Mouse (Mus musculus) thymus, adult 2 months (tissue): ENCODE data around the gene Lman1l. TPM values are rescaled to one million over a fixed set of nuclear protein-coding genes. Genes with fewer than 3 reads are reported as not detected.

Source experiments
- DNase-seq: peaks from one replicate; pipeline ENCODE4 v3.0.0; 2021
- H3K27ac ChIP-seq: fragments of 200-500 bp; 2 replicates; pipeline ENCODE4 v1.5.1; 2012; ENCODE audit warnings: low read length, control low read depth; ENCODE audit not compliant: control insufficient read depth, insufficient read depth
- H3K27me3 ChIP-seq: fragments of 200-500 bp; 2 replicates; pipeline ENCODE4 v1.6.1; 2012; ENCODE audit warnings: mild to moderate bottlenecking, low read length, moderate library complexity, mixed read lengths; ENCODE audit not compliant: control insufficient read depth, insufficient read depth
- H3K36me3 ChIP-seq: fragments of 200-500 bp; 2 replicates; pipeline ENCODE4 v1.6.1; 2012; ENCODE audit warnings: mild to moderate bottlenecking, low read length, moderate library complexity; ENCODE audit not compliant: control insufficient read depth, insufficient read depth
- H3K4me1 ChIP-seq: fragments of 200-500 bp; replicated peaks from 2 replicates; pipeline ENCODE4 v1.6.1; 2012; ENCODE audit warnings: low read length; ENCODE audit not compliant: control insufficient read depth, insufficient read depth
- H3K4me3 ChIP-seq: fragments of 200-500 bp; 2 replicates; pipeline ENCODE4 v1.5.1; 2012; ENCODE audit warnings: mild to moderate bottlenecking, low read length, control low read depth, moderate library complexity; ENCODE audit not compliant: control insufficient read depth, insufficient read depth
- CTCF ChIP-seq: fragments of 200-500 bp; IDR thresholded peaks from 2 replicates; pipeline ENCODE4 v1.5.1; 2012; ENCODE audit warnings: mild to moderate bottlenecking, control low read depth, low read length, moderate library complexity, borderline replicate concordance; ENCODE audit not compliant: control insufficient read depth, poor library complexity, insufficient read depth; ENCODE audit errors: extremely low read depth
- POLR2A ChIP-seq: fragments of 200-500 bp; IDR thresholded peaks from 2 replicates; pipeline ENCODE4 v1.6.1; 2012; ENCODE audit warnings: mild to moderate bottlenecking, low read length, control low read depth, moderate library complexity; ENCODE audit not compliant: control insufficient read depth, poor library complexity, insufficient read depth; ENCODE audit errors: extremely low read depth
- WGBS: fragments of 180-500 bp; shearing (Covaris S2); methylation state at CpG from one replicate; pipeline ENCODE4 v1.1.7; 2018; 5-methylcytosine and 5-hydroxymethylcytosine counted together
- polyA plus RNA-seq: library from polyadenylated mRNA; depleted of rRNA; stranded (reverse); fragments of >200 nt; gene quantifications from 2 replicates; pipeline ENCODE4 v1.2.3, GENCODE M21; 2012

Lman1l gene
- polyA plus RNA-seq, 1 experiment = 0.20 TPM

DNA sequence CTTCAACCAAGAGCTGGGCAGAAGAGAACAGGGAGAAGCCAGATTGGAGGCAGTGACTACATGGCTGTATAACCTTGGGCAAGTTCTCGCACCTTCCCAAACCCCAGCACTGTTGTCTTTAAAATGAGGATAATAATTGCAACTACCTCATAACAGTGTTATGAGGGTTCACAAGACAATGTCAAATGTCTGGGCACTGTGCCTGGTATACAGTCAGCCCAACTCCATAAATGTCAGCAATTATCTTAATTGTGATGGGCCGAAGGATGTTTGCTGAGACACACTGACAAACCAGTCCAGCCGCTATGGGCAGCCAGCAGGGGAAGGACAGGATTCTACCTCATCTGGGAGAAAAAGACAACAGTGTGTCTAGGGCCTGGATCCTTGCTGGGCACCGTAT, 5.8 kb downstream of the Lman1l start:
- no peak overlapping the region for H3K4me3 ChIP-seq
- H3K27me3 ChIP-seq = no peaks in the 10 kb centered on the region
- TF ChIP-seq POLR2A (no peak), CTCF (no peak)
- H3K36me3 ChIP-seq = no peaks in the 10 kb centered on the region
- no peak overlapping the region for H3K27ac ChIP-seq
- no peak for DNase-seq
- WGBS = 90% methylated on average over 4 of the region's 4 CpGs
- peaks cover 7% of the 10 kb centered on the region for H3K4me1 ChIP-seq

DNA sequence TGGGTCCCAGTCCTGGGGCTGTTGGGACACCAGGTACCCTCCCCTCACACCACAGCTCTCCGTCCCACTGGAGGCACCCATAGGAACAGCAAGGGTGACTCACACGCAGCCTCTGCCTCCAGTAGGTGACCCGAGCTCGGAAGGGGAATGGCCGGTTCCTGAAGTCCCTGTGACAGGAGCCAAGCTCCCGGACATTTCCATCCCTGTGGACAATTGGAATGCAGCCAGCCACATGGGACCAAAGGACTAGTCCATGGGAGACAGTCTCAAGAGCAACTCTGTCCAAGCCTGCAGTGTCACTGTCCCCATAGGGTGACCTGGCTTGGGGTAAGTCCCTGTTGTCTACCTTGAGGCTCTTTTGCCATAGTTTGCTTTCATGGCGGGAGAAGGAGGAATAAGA, 6.6 kb downstream of the Lman1l start:
- 98% methylated on average over 7 of the region's 7 CpGs for WGBS
- TF ChIP-seq CTCF (no peak), POLR2A (no peak)
- H3K4me1 ChIP-seq = peaks cover 7% of the 10 kb centered on the region
- H3K27ac ChIP-seq = no peak overlapping the region
- H3K27me3 ChIP-seq = no peaks in the 10 kb centered on the region
- no peak overlapping the region for H3K4me3 ChIP-seq
- DNase-seq = no peak
- H3K36me3 ChIP-seq = no peaks in the 10 kb centered on the region

DNA sequence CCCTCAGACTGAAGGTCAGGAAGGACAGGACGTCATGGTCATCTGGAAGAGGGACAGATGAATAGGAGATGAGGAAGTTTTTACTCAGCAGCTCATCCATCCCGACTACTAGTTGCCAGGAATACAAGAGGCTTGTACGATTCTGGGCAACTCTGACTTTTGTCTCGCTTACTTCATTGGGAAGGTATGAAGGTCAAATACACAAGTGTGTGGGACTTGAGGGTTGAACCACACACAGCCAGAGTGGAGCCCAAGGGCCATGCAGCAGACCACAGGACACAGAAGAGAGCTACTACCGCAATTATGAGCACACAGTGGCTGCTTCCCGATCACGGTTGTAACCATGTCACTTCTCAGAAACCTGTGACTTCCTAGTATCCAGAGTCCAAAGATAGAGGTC, 8.0 kb downstream of the Lman1l start:
- peaks cover 4% of the 10 kb centered on the region; the same call in 1 of the 2 replicates for H3K4me1 ChIP-seq
- DNase-seq = no peak
- no peak overlapping the region for H3K27ac ChIP-seq
- no peak overlapping the region for H3K4me3 ChIP-seq
- H3K36me3 ChIP-seq = no peaks in the 10 kb centered on the region
- TF ChIP-seq POLR2A = no peak
- no peak for TF ChIP-seq CTCF
- 84% methylated on average over 7 of the region's 7 CpGs for WGBS
- no peaks in the 10 kb centered on the region for H3K27me3 ChIP-seq

DNA sequence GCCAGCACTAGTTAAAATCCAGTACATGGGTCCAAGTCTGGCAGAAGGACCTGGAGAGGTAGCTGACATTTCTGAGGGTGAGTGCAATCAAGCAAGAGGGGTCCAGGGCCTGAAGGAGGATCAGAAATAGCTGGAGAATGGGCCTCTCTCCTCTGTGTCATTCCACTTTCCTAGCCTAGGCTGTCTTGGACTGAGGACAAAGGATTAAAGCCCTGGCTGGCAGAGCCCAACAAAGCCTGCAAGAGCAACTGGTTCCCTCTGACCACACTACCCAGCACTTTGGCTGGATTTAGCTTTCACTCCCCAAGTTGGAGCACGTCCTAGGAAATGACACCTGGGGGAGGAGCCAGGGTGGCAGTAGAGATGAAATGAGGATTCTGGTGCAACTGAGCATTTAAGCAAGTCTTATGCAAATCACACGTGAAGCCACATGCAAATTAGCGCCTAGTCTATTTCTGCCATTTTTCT, 10.2 kb downstream of the Lman1l start:
- H3K4me3 ChIP-seq = no peak overlapping the region
- 57% methylated on average over 3 of the region's 3 CpGs for WGBS
- no peaks in the 10 kb centered on the region for H3K4me1 ChIP-seq
- no peak for TF ChIP-seq POLR2A
- TF ChIP-seq CTCF = no peak
- no peaks in the 10 kb centered on the region for H3K36me3 ChIP-seq
- no peak overlapping the region for H3K27ac ChIP-seq
- H3K27me3 ChIP-seq = no peaks in the 10 kb centered on the region
- DNase-seq = no peak

DNA sequence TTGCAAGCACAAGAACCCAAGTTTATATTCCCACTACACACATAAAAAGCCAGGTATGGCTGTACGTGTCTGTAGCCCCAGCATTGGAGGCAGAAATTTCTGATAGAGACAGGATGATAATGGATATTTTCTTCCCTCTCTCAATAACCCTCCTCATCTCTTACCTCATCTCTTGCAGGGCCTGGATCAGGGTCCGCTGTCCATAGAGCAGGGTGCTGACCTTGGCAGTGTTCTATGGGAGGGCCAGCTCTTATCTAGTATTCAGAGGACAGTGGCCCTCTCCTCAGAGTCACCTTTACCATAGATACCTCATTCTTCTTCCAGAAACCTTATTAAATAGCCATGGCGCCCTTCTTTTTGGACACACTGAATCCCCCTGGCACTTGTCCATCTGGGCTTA, 10.8 kb downstream of the Lman1l start:
- no peak overlapping the region for H3K27ac ChIP-seq
- no peak for TF ChIP-seq CTCF
- no peak for TF ChIP-seq POLR2A
- no peak for DNase-seq
- H3K4me1 ChIP-seq = no peaks in the 10 kb centered on the region
- H3K36me3 ChIP-seq = no peaks in the 10 kb centered on the region
- 54% methylated on average over 3 of the region's 3 CpGs for WGBS
- no peaks in the 10 kb centered on the region for H3K27me3 ChIP-seq
- H3K4me3 ChIP-seq = no peak overlapping the region

DNA sequence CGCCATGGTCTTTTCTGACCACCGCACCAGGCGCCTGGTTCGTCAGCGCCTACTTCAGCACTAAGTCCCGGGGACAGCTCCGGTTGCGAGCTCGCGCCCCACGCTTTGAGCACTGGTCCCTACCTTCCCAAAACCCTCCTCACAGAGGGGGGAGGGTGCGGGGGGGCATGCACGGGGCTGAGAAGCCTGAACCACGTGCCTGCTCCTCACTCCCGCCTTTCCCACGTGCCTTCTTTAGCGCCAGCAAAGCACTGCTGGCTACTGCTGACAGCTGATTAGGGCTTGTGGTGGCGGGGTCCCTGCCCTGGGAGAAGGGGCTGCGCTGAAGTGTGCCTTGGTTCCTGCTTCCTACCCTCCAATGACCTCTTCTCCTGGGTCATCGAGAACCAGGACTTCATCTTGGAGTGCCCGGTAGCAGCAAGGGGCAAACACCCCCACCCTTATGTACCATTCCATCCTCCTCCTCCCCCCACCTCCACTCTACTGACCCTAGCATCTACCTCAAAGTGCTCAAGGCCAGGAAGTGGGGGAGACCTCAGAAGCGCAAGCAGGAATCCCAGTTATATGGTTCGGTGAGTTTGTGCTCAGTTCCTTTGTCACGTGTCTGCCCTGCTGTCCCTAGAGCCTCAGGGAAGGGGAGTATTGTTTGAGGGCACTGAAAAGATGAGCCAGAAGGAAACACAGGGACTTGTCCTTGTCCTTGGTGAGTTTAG, 14.3 kb downstream of the Lman1l start, which contains the start of gene Cplx3:
TSS of gene Cplx3 (minus strand) at position 143 of the 713 bp plus-strand sequence.
- H3K27me3 ChIP-seq = no peaks in the 10 kb centered on the region
- peak; percentile 43 for DNase-seq
- no peaks in the 10 kb centered on the region for H3K36me3 ChIP-seq
- WGBS = 13% methylated on average over 24 of the region's 24 CpGs
- TF ChIP-seq POLR2A = no peak
- no peak for TF ChIP-seq CTCF
- no peaks in the 10 kb centered on the region for H3K4me1 ChIP-seq
- H3K27ac ChIP-seq = no peak within 1 kb of the TSS
- no peak within 1 kb of the TSS for H3K4me3 ChIP-seq

DNA sequence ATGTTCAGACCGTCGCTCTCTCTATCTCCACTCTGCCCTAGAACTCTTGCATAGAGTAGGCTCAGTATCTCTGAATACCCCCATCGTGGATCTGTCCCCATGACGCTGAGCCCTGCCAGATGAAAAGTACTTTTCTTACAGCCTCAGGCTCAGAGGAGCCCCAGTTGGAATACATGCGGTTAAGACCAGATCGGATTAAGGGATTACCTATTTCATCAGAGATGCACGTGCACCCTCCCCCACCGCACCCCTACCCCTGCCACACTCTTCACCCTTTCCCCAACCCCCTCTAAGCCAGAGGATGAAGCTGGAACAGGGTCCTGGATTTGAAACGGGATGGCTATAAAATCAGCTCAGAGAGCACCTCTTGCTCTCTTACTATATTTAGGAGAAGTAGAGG, 15.1 kb downstream of the Lman1l start:
- DNase-seq = no peak
- Histone ChIP-seq H3K27ac (no peak overlapping the region), H3K4me3 (no peak overlapping the region), H3K4me1 (no peaks in the 10 kb centered on the region), H3K27me3 (no peaks in the 10 kb centered on the region), H3K36me3 (no peaks in the 10 kb centered on the region)
- 29% methylated on average over 9 of the region's 9 CpGs for WGBS
- TF ChIP-seq CTCF (no peak), POLR2A (no peak)
